Mouse (Mus musculus): Measurements from ENCODE around the gene Dnmt1. TPM values are rescaled to one million over a fixed set of nuclear protein-coding genes. Genes with fewer than 3 reads are reported as not detected.

The Dnmt1 gene
- polyA plus RNA-seq, 1 experiment from 2014 or later: 78.4 TPM

DNA sequence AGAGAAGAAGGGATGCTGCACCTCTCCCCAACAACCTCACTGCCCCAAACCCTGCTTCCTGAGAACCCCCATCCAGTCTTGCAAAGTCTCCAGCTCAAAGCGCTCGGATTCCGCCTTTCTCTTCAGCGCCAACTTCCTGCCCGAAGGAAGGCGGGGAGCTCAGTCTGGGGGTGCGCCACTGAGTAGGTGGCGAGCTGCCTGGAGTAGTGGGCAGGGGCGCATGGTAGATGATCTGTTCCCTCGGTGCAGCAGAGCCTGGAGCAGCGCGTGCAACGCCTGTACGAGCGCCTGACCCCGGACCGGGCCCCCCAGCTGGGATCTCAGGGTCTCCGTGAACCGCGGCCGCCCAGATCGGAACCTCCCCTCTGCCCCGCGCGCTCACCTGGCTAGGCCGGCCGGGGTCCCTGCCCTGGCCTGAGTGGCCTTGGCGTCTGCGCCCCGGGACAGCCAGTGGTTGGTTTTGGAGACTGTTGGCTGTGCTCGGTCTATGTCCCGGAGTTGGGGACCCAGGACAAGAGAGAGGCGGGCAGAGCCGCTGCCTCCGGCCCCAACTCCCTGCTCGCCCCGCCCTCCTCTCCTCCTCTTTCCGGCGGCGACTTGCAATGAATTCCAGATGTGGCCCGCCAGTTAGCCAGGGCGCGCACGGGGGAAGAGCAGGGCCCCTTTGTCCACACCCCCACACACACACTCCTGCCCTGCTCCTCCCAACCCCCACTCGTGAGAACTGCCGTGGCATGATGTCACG, 16.7 kb upstream of the Dnmt1 start, which contains the start of gene S1pr2:
TSS of gene S1pr2 (minus strand) at position 566 of the 745 bp plus-strand sequence.
- no peaks in the 10 kb centered on the region for H3K27me3 ChIP-seq
- peak within 1 kb of the TSS; percentile 97 for H3K4me3 ChIP-seq (replicated peaks)
- peak within 1 kb of the TSS; percentile 99 for H3K27ac ChIP-seq (replicated peaks)
- no peaks in the 10 kb centered on the region for H3K9me3 ChIP-seq (replicated peaks)
- ATAC-seq (ENCODE audit: insufficient number of reproducible peaks, low FRiP score, low TSS enrichment, low read depth): peak; percentile 78
- H3K4me2 ChIP-seq (replicated peaks): peak within 1 kb of the TSS; percentile 85
- H3K4me1 ChIP-seq: peaks cover 64% of the 10 kb centered on the region
- peak within 1 kb of the TSS; percentile 94 for H3K9ac ChIP-seq
- H3K36me3 ChIP-seq: no peaks in the 10 kb centered on the region
- under 1% methylated on average over 45 of the region's 47 CpGs for WGBS

- no peak for ATAC-seq (ENCODE audit: insufficient number of reproducible peaks, low FRiP score, low TSS enrichment, low read depth)
- Histone ChIP-seq H3K9ac (peak overlapping the region; percentile 94), H3K4me2 (replicated peaks) (peak overlapping the region; percentile 85), H3K4me3 (replicated peaks) (peak overlapping the region; percentile 97), H3K27ac (replicated peaks) (peak overlapping the region; percentile 99), H3K9me3 (replicated peaks) (no peaks in the 10 kb centered on the region), H3K27me3 (no peaks in the 10 kb centered on the region), H3K36me3 (no peaks in the 10 kb centered on the region), H3K4me1 (peaks cover 71% of the 10 kb centered on the region)
- WGBS: under 1% methylated on average over 45 of the region's 45 CpGs
Observed at GRCm38 (mm10) chr9:20975431-20976215, 15.9 kb upstream of the Dnmt1 start.

DNA sequence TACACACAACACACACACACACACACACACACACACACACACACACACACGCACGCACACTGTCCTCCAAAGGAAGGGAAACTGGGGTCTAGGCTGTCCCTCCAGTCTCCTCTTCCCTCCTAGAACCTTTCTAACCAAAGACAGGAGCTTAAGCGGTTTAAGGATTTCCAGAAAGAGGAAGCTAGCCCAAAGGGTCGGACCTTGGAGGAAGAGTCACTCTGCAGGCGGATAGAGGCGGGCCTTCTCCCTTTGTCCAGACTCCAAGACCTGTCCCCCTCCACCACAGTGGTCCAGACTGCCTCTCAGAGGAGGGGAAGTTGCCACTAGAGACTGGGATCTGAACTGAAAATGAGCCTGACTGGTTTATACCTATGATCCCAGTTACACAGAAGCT, 14.0 kb upstream of the Dnmt1 start:
- H3K4me3 ChIP-seq (replicated peaks): peak overlapping the region; percentile 97
- peaks cover 11% of the 10 kb centered on the region for H3K36me3 ChIP-seq
- WGBS: 25% methylated on average over 5 of the region's 6 CpGs
- H3K4me1 ChIP-seq: peaks cover 72% of the 10 kb centered on the region
- peak overlapping the region; percentile 99 for H3K27ac ChIP-seq (replicated peaks)
- peak overlapping the region; percentile 26 for H3K9ac ChIP-seq
- H3K27me3 ChIP-seq: no peaks in the 10 kb centered on the region
- ATAC-seq (ENCODE audit: insufficient number of reproducible peaks, low FRiP score, low TSS enrichment, low read depth): no peak
- no peaks in the 10 kb centered on the region for H3K9me3 ChIP-seq (replicated peaks)
- peak overlapping the region; percentile 85 for H3K4me2 ChIP-seq (replicated peaks)

- peak overlapping the region; percentile 97 for H3K4me3 ChIP-seq (replicated peaks)
- peaks cover 68% of the 10 kb centered on the region for H3K4me1 ChIP-seq
- H3K9me3 ChIP-seq (replicated peaks): no peaks in the 10 kb centered on the region
- H3K36me3 ChIP-seq: peaks cover 17% of the 10 kb centered on the region
- peak overlapping the region; percentile 99 for H3K27ac ChIP-seq (replicated peaks)
- no peaks in the 10 kb centered on the region for H3K27me3 ChIP-seq
- no peak for ATAC-seq (ENCODE audit: insufficient number of reproducible peaks, low FRiP score, low TSS enrichment, low read depth)
- WGBS: 55% methylated on average over 4 of the region's 4 CpGs
- peak overlapping the region; percentile 85 for H3K4me2 ChIP-seq (replicated peaks)
- 0 out of 2 replicates have a peak overlapping the region, but pooled peaks have one; percentile 44 for H3K9ac ChIP-seq
Observed at GRCm38 (mm10) chr9:20973001-20973681, 13.5 kb upstream of the Dnmt1 start.

- H3K4me1 ChIP-seq: peaks cover 65% of the 10 kb centered on the region
- H3K4me2 ChIP-seq (replicated peaks): peak overlapping the region; percentile 85
- H3K27me3 ChIP-seq: no peaks in the 10 kb centered on the region
- WGBS: 3% methylated on average over 28 of the region's 28 CpGs
- H3K27ac ChIP-seq (replicated peaks): peak overlapping the region; percentile 99
- H3K36me3 ChIP-seq: peaks cover 24% of the 10 kb centered on the region
- peak; percentile 77 for ATAC-seq (ENCODE audit: insufficient number of reproducible peaks, low FRiP score, low TSS enrichment, low read depth)
- H3K4me3 ChIP-seq (replicated peaks): peak overlapping the region; percentile 97
- H3K9me3 ChIP-seq (replicated peaks): no peaks in the 10 kb centered on the region
- H3K9ac ChIP-seq: peak overlapping the region; percentile 44; the same call in 1 of the 2 replicates
Observed at GRCm38 (mm10) chr9:20972141-20972992, 12.7 kb upstream of the Dnmt1 start.

DNA sequence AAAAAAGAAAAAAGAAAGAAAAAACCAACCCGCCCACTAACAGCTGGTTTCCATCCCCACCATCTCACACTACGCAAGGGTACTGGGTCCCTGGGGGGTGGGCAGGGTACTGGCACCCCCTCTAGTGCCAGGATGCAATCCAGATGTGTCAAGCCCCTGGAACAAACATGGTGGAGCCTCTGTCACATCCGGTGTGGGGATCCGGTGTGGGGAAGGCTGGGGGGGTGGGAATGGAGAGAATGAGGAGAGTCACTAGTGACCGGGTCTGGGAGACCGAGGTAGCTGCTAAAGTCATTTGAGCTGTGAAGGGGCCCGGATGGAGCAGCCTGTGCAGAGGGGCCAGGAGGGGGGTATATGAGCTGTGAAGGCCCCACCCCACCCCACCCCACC, 12.1 kb upstream of the Dnmt1 start:
- H3K36me3 ChIP-seq: peaks cover 31% of the 10 kb centered on the region
- 15% methylated on average over 7 of the region's 7 CpGs for WGBS
- H3K9me3 ChIP-seq (replicated peaks): no peaks in the 10 kb centered on the region
- no peak overlapping the region for H3K9ac ChIP-seq
- H3K4me1 ChIP-seq: peaks cover 61% of the 10 kb centered on the region
- ATAC-seq (ENCODE audit: insufficient number of reproducible peaks, low FRiP score, low TSS enrichment, low read depth): peak; percentile 67
- peak overlapping the region; percentile 97 for H3K4me3 ChIP-seq (replicated peaks)
- no peaks in the 10 kb centered on the region for H3K27me3 ChIP-seq
- peak overlapping the region; percentile 85 for H3K4me2 ChIP-seq (replicated peaks)
- H3K27ac ChIP-seq (replicated peaks): peak overlapping the region; percentile 99

DNA sequence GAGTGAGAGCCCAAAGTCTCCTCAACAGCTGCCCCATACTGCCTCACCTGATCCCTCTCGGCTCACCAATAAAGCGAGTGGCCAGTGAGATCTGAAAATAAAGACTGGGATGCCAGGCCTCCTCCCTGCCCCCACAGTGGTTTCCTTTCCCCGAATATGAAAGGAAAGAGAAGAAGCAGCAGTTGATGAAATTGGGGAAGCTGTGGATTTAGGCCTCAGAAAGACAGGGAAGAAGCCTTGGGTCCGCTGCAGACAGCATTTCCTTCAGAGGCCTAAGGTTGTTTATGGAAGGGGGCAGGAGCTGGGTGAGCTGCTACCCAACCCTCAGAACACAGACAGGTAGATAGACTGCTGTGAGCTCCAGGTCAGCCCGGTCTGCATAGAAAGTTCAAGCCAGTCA, 7.1 kb upstream of the Dnmt1 start:
- no peaks in the 10 kb centered on the region for H3K9me3 ChIP-seq (replicated peaks)
- 86% methylated on average over 5 of the region's 5 CpGs for WGBS
- H3K4me2 ChIP-seq (replicated peaks): no peak overlapping the region
- H3K27me3 ChIP-seq: no peaks in the 10 kb centered on the region
- no peak overlapping the region for H3K4me3 ChIP-seq (replicated peaks)
- no peak overlapping the region for H3K9ac ChIP-seq
- no peak for ATAC-seq (ENCODE audit: insufficient number of reproducible peaks, low FRiP score, low TSS enrichment, low read depth)
- peaks cover 26% of the 10 kb centered on the region for H3K4me1 ChIP-seq
- H3K27ac ChIP-seq (replicated peaks): no peak overlapping the region
- peaks cover 61% of the 10 kb centered on the region for H3K36me3 ChIP-seq

DNA sequence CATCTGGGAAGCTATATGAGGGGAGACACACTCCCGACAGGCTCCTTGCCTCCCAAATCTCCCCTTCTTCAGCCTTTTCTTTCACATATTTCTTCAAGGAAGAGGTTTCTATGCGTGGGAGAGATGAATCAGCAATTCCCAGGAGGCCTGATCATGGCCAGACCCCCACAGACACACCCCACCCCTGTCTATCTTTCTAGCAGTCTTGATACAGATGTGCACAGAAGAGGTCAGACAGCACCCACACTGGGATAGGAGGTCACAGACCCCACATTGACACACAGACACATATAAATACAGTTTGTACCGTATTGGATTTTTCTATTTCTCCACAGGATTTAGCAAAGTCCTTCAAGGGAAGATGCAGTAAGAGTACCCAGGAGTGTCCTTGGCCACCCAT, 6.3 kb upstream of the Dnmt1 start:
- H3K4me3 ChIP-seq (replicated peaks): no peak overlapping the region
- H3K27ac ChIP-seq (replicated peaks): no peak overlapping the region
- ATAC-seq (ENCODE audit: insufficient number of reproducible peaks, low FRiP score, low TSS enrichment, low read depth): no peak
- no peaks in the 10 kb centered on the region for H3K27me3 ChIP-seq
- H3K4me1 ChIP-seq: peaks cover 19% of the 10 kb centered on the region
- H3K9ac ChIP-seq: no peak overlapping the region
- no peak overlapping the region for H3K4me2 ChIP-seq (replicated peaks)
- WGBS: 77% methylated on average over 3 of the region's 3 CpGs
- peaks cover 61% of the 10 kb centered on the region for H3K36me3 ChIP-seq
- no peaks in the 10 kb centered on the region for H3K9me3 ChIP-seq (replicated peaks)

DNA sequence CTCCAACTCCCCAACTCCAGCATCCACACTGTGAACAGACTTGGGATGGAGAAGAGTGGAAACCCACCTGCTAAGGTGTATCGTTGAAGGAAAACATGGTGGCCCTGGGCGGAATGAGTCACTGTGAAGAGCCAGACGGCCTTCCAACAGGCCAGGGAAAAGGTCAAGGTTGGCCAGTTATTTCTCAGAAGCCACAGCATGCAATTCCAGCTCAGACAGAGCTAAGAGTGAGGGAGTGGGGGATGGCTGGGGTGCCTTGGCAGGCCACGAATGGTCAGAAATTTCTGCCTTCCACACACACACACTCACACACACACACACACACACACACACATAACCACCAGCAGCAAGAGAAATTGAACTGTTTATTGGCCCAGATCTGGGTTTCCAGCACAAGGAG, 5.9 kb upstream of the Dnmt1 start:
- peaks cover 15% of the 10 kb centered on the region; the same call in 1 of the 2 replicates for H3K4me1 ChIP-seq
- 86% methylated on average over 4 of the region's 4 CpGs for WGBS
- ATAC-seq (ENCODE audit: insufficient number of reproducible peaks, low FRiP score, low TSS enrichment, low read depth): no peak
- no peak overlapping the region for H3K4me2 ChIP-seq (replicated peaks)
- H3K36me3 ChIP-seq: peaks cover 61% of the 10 kb centered on the region
- H3K27me3 ChIP-seq: no peaks in the 10 kb centered on the region
- no peak overlapping the region for H3K9ac ChIP-seq
- no peak overlapping the region for H3K4me3 ChIP-seq (replicated peaks)
- H3K9me3 ChIP-seq (replicated peaks): no peaks in the 10 kb centered on the region
- no peak overlapping the region for H3K27ac ChIP-seq (replicated peaks)

DNA sequence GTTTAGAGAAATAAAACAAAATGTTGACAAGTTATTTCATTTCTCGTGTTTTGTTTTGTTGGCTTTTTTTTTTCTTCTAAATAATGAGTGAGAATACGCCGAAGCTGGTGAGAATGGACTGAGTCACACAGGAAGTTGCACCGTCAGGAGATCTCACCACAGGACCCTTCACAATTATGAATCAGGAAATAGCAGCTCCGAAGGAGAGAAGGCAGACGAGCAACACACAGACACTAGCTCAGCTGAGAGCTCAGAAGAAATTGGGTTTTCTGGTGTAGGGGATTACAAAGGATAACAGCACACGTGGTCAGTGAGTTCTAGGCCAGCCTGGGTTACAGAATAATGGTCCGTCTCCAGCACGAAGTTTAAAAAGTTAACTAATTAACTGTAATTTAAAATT, 1.9 kb upstream of the Dnmt1 start:
- no peak overlapping the region for H3K4me2 ChIP-seq (replicated peaks)
- ATAC-seq (ENCODE audit: insufficient number of reproducible peaks, low FRiP score, low TSS enrichment, low read depth): no peak
- 0 out of 2 replicates have a peak, but pooled peaks cover 3% of the 10 kb centered on the region for H3K4me1 ChIP-seq
- no peak overlapping the region for H3K27ac ChIP-seq (replicated peaks)
- H3K27me3 ChIP-seq: no peaks in the 10 kb centered on the region
- H3K4me3 ChIP-seq (replicated peaks): no peak overlapping the region
- 65% methylated on average over 9 of the region's 9 CpGs for WGBS
- H3K9ac ChIP-seq: no peak overlapping the region
- peaks cover 29% of the 10 kb centered on the region for H3K36me3 ChIP-seq
- no peaks in the 10 kb centered on the region for H3K9me3 ChIP-seq (replicated peaks)
